ENCODE assay signal across 9 mouse cellular contexts in the genomic region with DNA sequence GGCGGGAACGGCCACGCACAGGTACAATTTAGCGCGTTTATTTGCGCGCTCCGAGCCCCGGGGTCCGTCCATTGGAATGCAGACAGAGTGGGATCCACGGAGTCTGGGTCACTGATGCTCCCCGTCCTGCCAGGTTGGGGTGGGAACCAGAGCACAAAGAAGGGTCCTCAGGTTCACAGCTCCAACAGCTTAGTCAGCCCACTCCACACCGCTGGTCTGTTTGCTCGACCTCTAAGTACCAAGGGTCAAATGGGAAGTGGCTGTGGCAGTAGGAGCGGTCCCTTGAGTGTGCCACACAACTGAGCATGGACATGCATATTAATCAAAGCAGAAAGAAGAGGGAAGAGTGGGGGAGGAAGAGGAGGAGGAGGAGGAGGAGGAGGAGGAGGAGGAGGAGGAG. TPM values are rescaled to one million over a fixed set of nuclear protein-coding genes. Genes with fewer than 3 reads are reported as not detected.
DNase-seq lines count a peak whose midpoint lies in the region; ATAC-seq and TF ChIP-seq lines count a peak whose summit lies in the region.
"Had no signal": no experiment of that assay in that cellular context is flagged by ENCODE, and none has a peak within 500 bp of the region (broad histone marks: within the 10 kb centered on the region; RNA-seq: fewer than 3 reads in every experiment).

No protein-coding gene starts in this region.

- 17% methylated on average over 15 of the region's 15 CpGs for WGBS in kidney, embryonic 16.5 days
- WGBS in forebrain, postnatal 0 days: 27% methylated on average over 15 of the region's 15 CpGs
- WGBS in midbrain, embryonic 13.5 days: 12% methylated on average over 15 of the region's 15 CpGs

- no peaks in the 10 kb centered on the region for H3K36me3 ChIP-seq in kidney, embryonic 16.5 days (ENCODE audit: insufficient read depth, low read length)
- no peaks in the 10 kb centered on the region for H3K36me3 ChIP-seq in forebrain, postnatal 0 days (ENCODE audit: insufficient read depth)
- no peaks in the 10 kb centered on the region for H3K36me3 ChIP-seq in midbrain, embryonic 13.5 days

- no peaks in the 10 kb centered on the region for H3K9me3 ChIP-seq in kidney, embryonic 16.5 days (ENCODE audit: low read length)
- no peaks in the 10 kb centered on the region for H3K9me3 ChIP-seq in forebrain, postnatal 0 days (ENCODE audit: low read length)
- no peaks in the 10 kb centered on the region for H3K9me3 ChIP-seq in midbrain, embryonic 13.5 days

- H3K27me3 ChIP-seq in kidney, embryonic 16.5 days (ENCODE audit: insufficient read depth, low read length): peaks cover 42% of the 10 kb centered on the region
- no peaks in the 10 kb centered on the region for H3K27me3 ChIP-seq in forebrain, postnatal 0 days (ENCODE audit: insufficient read depth, low read length)
- H3K27me3 ChIP-seq in midbrain, embryonic 13.5 days: peaks cover 21% of the 10 kb centered on the region; the same call in 1 of the 2 replicates

- no peaks in the 10 kb centered on the region for H3K4me1 ChIP-seq in kidney, embryonic 16.5 days (ENCODE audit: insufficient read depth, low read length)
- H3K4me1 ChIP-seq in cortical plate, adult 2 months (ENCODE audit: control insufficient read depth, insufficient read depth, low read length): no peaks in the 10 kb centered on the region
- no peaks in the 10 kb centered on the region for H3K4me1 ChIP-seq in forebrain, postnatal 0 days (ENCODE audit: insufficient read depth)
- no peaks in the 10 kb centered on the region for H3K4me1 ChIP-seq in midbrain, embryonic 13.5 days (replicated peaks)

- no peak overlapping the region for H3K27ac ChIP-seq in kidney, embryonic 16.5 days (ENCODE audit: low read length)
- peak overlapping the region; percentile 78 for H3K27ac ChIP-seq in cortical plate, adult 2 months (ENCODE audit: insufficient read depth, low read length)
- no peak overlapping the region for H3K27ac ChIP-seq in forebrain, postnatal 0 days (ENCODE audit: low read depth, low read length)
- H3K27ac ChIP-seq in midbrain, embryonic 13.5 days: no peak overlapping the region

- ATAC-seq in kidney, embryonic 16.5 days (ENCODE audit: low FRiP score, low TSS enrichment): peak; percentile 41; the same call in 1 of the 2 replicates
- no peak for ATAC-seq in forebrain, postnatal 0 days
- peak; percentile 32; the same call in 1 of the 2 replicates for ATAC-seq in midbrain, embryonic 13.5 days

- TF ChIP-seq POLR2A in cortical plate, adult 2 months (IDR thresholded peaks at IDR 0.05; ENCODE audit: extremely low read depth, insufficient read depth, low read length): no peak

- H3K4me3 ChIP-seq in kidney, embryonic 16.5 days (ENCODE audit: low read length): peak overlapping the region; percentile 51
- H3K4me3 ChIP-seq in cortical plate, adult 2 months (ENCODE audit: insufficient read depth, low read length): peak overlapping the region; percentile 80
- peak overlapping the region; percentile 50 for H3K4me3 ChIP-seq in forebrain, postnatal 0 days (ENCODE audit: low read depth, low read length)
- peak overlapping the region; percentile 52 for H3K4me3 ChIP-seq in midbrain, embryonic 13.5 days (replicated peaks)

- DNase-seq in kidney, adult 9 months: no peak
- no peak for DNase-seq in forebrain, postnatal 0 days
- no peak for DNase-seq in right cerebral cortex, postnatal 4 days
- no peak for DNase-seq in adrenal gland, postnatal 25 days
- no peak for DNase-seq in right cerebral cortex, adult 2 months (ENCODE audit: low spot score in 2 of 2)

- H3K9ac ChIP-seq in kidney, embryonic 16.5 days (replicated peaks; ENCODE audit: low read length): no peak overlapping the region
- H3K9ac ChIP-seq in forebrain, postnatal 0 days: no peak overlapping the region
- H3K9ac ChIP-seq in midbrain, embryonic 13.5 days (replicated peaks): peak overlapping the region; percentile 64; the same call in 1 of the 2 replicates

- peak overlapping the region; percentile 93 for H3K4me2 ChIP-seq in kidney, embryonic 16.5 days (replicated peaks; ENCODE audit: low read depth, low read length)
- H3K4me2 ChIP-seq in forebrain, postnatal 0 days (ENCODE audit: low read depth): peak overlapping the region; percentile 59
- H3K4me2 ChIP-seq in midbrain, embryonic 13.5 days (replicated peaks): peak overlapping the region; percentile 79

- no peak for TF ChIP-seq CTCF in cortical plate, adult 2 months (IDR thresholded peaks at IDR 0.05; ENCODE audit: extremely low read depth, insufficient read depth, low read length)
- no peak for TF ChIP-seq CTCF in forebrain, postnatal 0 days (IDR thresholded peaks at IDR 0.05; ENCODE audit: low read depth)

RNA-seq across cellular contexts. Expression of a gene that starts 0.4 kb away (rescaled TPM):
- not detected in 2 replicates for polyA plus RNA-seq in kidney, embryonic 16.5 days (2015; fragmentation: Nextera tagmentation; extraction: Ambion mirVana)
- polyA plus RNA-seq in cortical plate, adult 2 months (2012; rRNA removed): 0.17 and 0.27 TPM in 2 replicates
- 5.8 TPM in 1 of 2 replicates, not detected in the other for total RNA-seq in forebrain, postnatal 0 days (2014; rRNA removed)
- 0.14 TPM in 1 of 2 replicates, not detected in the other for polyA plus RNA-seq in forebrain, postnatal 0 days (2015; fragmentation: Nextera tagmentation; extraction: Ambion mirVana)
- not detected in 2 replicates for polyA plus RNA-seq in midbrain, embryonic 13.5 days (2015; fragmentation: Nextera tagmentation; extraction: Ambion mirVana)
- not detected in 2 replicates for total RNA-seq in adrenal gland, postnatal 25 days (2021)
- polyA plus RNA-seq: liver, embryonic 16.5 days had no signal

RNA-seq across cellular contexts. Expression of a gene that starts 1.3 kb away (rescaled TPM):
- polyA plus RNA-seq in kidney, embryonic 16.5 days (2015; fragmentation: Nextera tagmentation; extraction: Ambion mirVana): 0.69 and 1.1 TPM in 2 replicates
- polyA plus RNA-seq in cortical plate, adult 2 months (2012; rRNA removed): 5.6 and 6.6 TPM in 2 replicates
- total RNA-seq in forebrain, postnatal 0 days (2014; rRNA removed): 11.5 and 15.1 TPM in 2 replicates
- polyA plus RNA-seq in forebrain, postnatal 0 days (2015; fragmentation: Nextera tagmentation; extraction: Ambion mirVana): 4.9 and 8.4 TPM in 2 replicates
- 5.9 and 6.4 TPM in 2 replicates for polyA plus RNA-seq in midbrain, embryonic 13.5 days (2015; fragmentation: Nextera tagmentation; extraction: Ambion mirVana)
- total RNA-seq in adrenal gland, postnatal 25 days (2021): not detected in 2 replicates
- polyA plus RNA-seq: liver, embryonic 16.5 days had no signal
